Mouse (Mus musculus) myocyte (in vitro differentiated cells): ENCODE results near the gene Pygo2. TPM values are rescaled to one million over a fixed set of nuclear protein-coding genes. Genes with fewer than 3 reads are reported as not detected.

Experiments used
- H3K27me3 ChIP-seq: one replicate; pipeline ENCODE4 v1.6.1; 2011; ENCODE audit not compliant: control insufficient read depth, insufficient read depth, insufficient read length
- H3K36me3 ChIP-seq: one replicate; pipeline ENCODE4 v1.6.1; 2011; ENCODE audit not compliant: control insufficient read depth, insufficient read depth
- H3K4me2 ChIP-seq: one replicate; pipeline ENCODE4 v1.6.1; 2011; ENCODE audit warnings: low read depth, control low read depth
- H3K4me3 ChIP-seq: one replicate; pipeline ENCODE4 v1.5.1; 2011; ENCODE audit warnings: mild to moderate bottlenecking, control low read depth, moderate library complexity
- H3K79me2 ChIP-seq: one replicate; pipeline ENCODE4 v1.6.1; 2011; ENCODE audit not compliant: control insufficient read depth, insufficient read depth
- H3ac ChIP-seq: one replicate; pipeline ENCODE4 v1.6.1; 2011; ENCODE audit not compliant: control insufficient read depth, insufficient read length
- CEBPB ChIP-seq: IDR thresholded peaks from 2 replicates; pipeline ENCODE4 v1.6.1; 2011; ENCODE audit warnings: mild to moderate bottlenecking, moderate library complexity; ENCODE audit not compliant: poor library complexity, insufficient read depth, severe bottlenecking
- E2F4 ChIP-seq: IDR thresholded peaks from one replicate; pipeline ENCODE4 v1.6.1; 2011; ENCODE audit warnings: mild to moderate bottlenecking, control low read depth, moderate library complexity; ENCODE audit not compliant: insufficient read depth
- MAX ChIP-seq: IDR thresholded peaks from one replicate; pipeline ENCODE4 v1.6.1; 2011; ENCODE audit warnings: low read depth, mild to moderate bottlenecking, control low read depth
- MYOD1 ChIP-seq, 3 experiments: IDR thresholded peaks; one replicate each; pipeline ENCODE4 v1.6.1; 2011; ENCODE audit warnings: control low read depth in 2 of 3, low read depth in 2 of 3, mild to moderate bottlenecking in 2 of 3, moderate library complexity in 1 of 3; ENCODE audit not compliant: insufficient read length in 2 of 3, control insufficient read depth in 1 of 3
- MYOG ChIP-seq, 3 experiments: IDR thresholded peaks; one replicate each; pipeline ENCODE4 v1.6.1; 2011; ENCODE audit warnings: control low read depth in 2 of 3, low read depth in 2 of 3, mild to moderate bottlenecking in 2 of 3; ENCODE audit not compliant: insufficient read length in 2 of 3, control insufficient read depth in 1 of 3, insufficient read depth in 1 of 3
- POLR2A ChIP-seq: IDR thresholded peaks from one replicate; pipeline ENCODE4 v1.6.1; 2011; ENCODE audit warnings: low read depth, mild to moderate bottlenecking, control low read depth, moderate library complexity; ENCODE audit not compliant: insufficient read length
- POLR2AphosphoS2 ChIP-seq: IDR thresholded peaks from one replicate; pipeline ENCODE4 v1.6.1; 2011; ENCODE audit warnings: low read depth, control low read depth; ENCODE audit not compliant: insufficient read length
- REST ChIP-seq: IDR thresholded peaks from one replicate; pipeline ENCODE4 v1.6.1; 2011; ENCODE audit warnings: mild to moderate bottlenecking, control low read depth, moderate library complexity; ENCODE audit not compliant: insufficient read depth, insufficient read length
- SRF ChIP-seq: IDR thresholded peaks from one replicate; pipeline ENCODE4 v1.6.1; 2011; ENCODE audit warnings: low read depth; ENCODE audit not compliant: control insufficient read depth, insufficient read length
- TCF12 ChIP-seq: IDR thresholded peaks from one replicate; pipeline ENCODE4 v1.6.1; 2011; ENCODE audit warnings: mild to moderate bottlenecking, control low read depth; ENCODE audit not compliant: poor library complexity, insufficient read depth, severe bottlenecking
- TCF3 ChIP-seq: IDR thresholded peaks from one replicate; pipeline ENCODE4 v1.6.1; 2011; ENCODE audit warnings: low read depth, control low read depth; ENCODE audit not compliant: insufficient read length
- USF1 ChIP-seq: IDR thresholded peaks from one replicate; pipeline ENCODE4 v1.6.1; 2011; ENCODE audit warnings: low read depth, mild to moderate bottlenecking, control low read depth, moderate library complexity
- polyA plus RNA-seq: library from polyadenylated mRNA; unstranded; fragments of >200 nt; fragmentation: generic; extraction: Trizol; gene quantifications from one replicate; pipeline ENCODE4 v1.2.1, GENCODE M21; 2012; ENCODE audit warnings: missing spikeins

Pygo2 gene
- polyA plus RNA-seq, result 58.5 TPM

GRCm38 (mm10) chr3:89430171-89431159 is at the start of gene Pygo2:
Pygo2 (plus strand) TSS chr3:89430214.
- Histone ChIP-seq H3K4me3 (peak within 1 kb of the TSS; percentile 76), H3K4me2 (peak within 1 kb of the TSS; percentile 95), H3K36me3 (peaks cover 15% of the 10 kb centered on the region), H3K27me3 (no peaks in the 10 kb centered on the region), H3K79me2 (peaks cover 31% of the 10 kb centered on the region), H3ac (peak within 1 kb of the TSS; percentile 24)
- TF ChIP-seq MYOG (IDR thresholded peaks at IDR 0.05; ENCODE audit: control insufficient read depth in 1 of 3, insufficient read depth in 1 of 3, insufficient read length in 2 of 3, low read depth in 2 of 3), result peak in 1 of 3 experiments; percentile 16
- TF ChIP-seq USF1, result no peak
- peak; percentile 83 for TF ChIP-seq POLR2A
- peak in 1 of 3 experiments; percentile 1 for TF ChIP-seq MYOD1 (IDR thresholded peaks at IDR 0.05; ENCODE audit: control insufficient read depth in 1 of 3, insufficient read length in 2 of 3, low read depth in 2 of 3)
- TF ChIP-seq SRF, result peak; percentile 63
- TF ChIP-seq REST, result peak; percentile 13
- TF ChIP-seq POLR2AphosphoS2, result peak; percentile 99
- TF ChIP-seq CEBPB, result no peak

- Histone ChIP-seq H3K4me2 (no peak overlapping the region), H3ac (no peak overlapping the region), H3K27me3 (no peaks in the 10 kb centered on the region), H3K36me3 (peaks cover 14% of the 10 kb centered on the region), H3K79me2 (peaks cover 25% of the 10 kb centered on the region), H3K4me3 (no peak overlapping the region)
- no peak for TF ChIP-seq REST
- TF ChIP-seq POLR2A, result no peak
- TF ChIP-seq USF1, result no peak
- no peak for TF ChIP-seq POLR2AphosphoS2
- TF ChIP-seq TCF3, result no peak
Observed at GRCm38 (mm10) chr3:89380291-89380690, 49.7 kb upstream of the Pygo2 start.

DNA sequence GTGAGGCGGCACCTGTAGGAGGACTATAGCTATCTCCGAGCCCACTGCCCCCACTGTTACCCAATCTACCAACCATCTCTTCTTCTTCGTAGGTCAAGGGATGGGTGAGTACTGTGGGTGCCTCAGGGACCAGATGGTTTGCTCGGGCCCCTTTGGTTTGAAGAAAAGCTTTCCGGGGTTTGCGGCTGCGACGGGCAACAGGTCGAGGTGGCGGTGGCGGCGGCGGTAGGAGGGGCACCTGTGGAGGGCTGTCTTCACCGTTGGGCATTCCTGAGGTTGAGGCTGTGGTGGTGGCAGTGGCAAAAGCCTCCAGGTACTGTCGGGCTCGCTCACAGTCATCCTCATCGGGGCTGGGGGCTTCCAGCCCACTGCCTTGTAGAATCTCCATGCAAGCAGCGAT is 49.3 kb upstream of the Pygo2 start:
- Histone ChIP-seq H3K4me2 (no peak overlapping the region), H3ac (no peak overlapping the region), H3K36me3 (peaks cover 15% of the 10 kb centered on the region), H3K27me3 (no peaks in the 10 kb centered on the region), H3K79me2 (peaks cover 27% of the 10 kb centered on the region), H3K4me3 (no peak overlapping the region)
- TF ChIP-seq SRF (no peak), POLR2AphosphoS2 (no peak), REST (no peak), MYOD1 (IDR thresholded peaks at IDR 0.05; ENCODE audit: control insufficient read depth in 1 of 3, insufficient read length in 2 of 3, low read depth in 2 of 3) (no peak)

- H3K79me2 ChIP-seq, result peaks cover 27% of the 10 kb centered on the region
- peaks cover 19% of the 10 kb centered on the region for H3K36me3 ChIP-seq
- no peak overlapping the region for H3ac ChIP-seq
- no peaks in the 10 kb centered on the region for H3K27me3 ChIP-seq
- no peak overlapping the region for H3K4me3 ChIP-seq
- no peak overlapping the region for H3K4me2 ChIP-seq
- TF ChIP-seq SRF (no peak), POLR2A (no peak), MAX (no peak), MYOD1 (IDR thresholded peaks at IDR 0.05; ENCODE audit: control insufficient read depth in 1 of 3, insufficient read length in 2 of 3, low read depth in 2 of 3) (peak in 2 of 3 experiments; percentile 16 to 18), USF1 (no peak), MYOG (IDR thresholded peaks at IDR 0.05; ENCODE audit: control insufficient read depth in 1 of 3, insufficient read depth in 1 of 3, insufficient read length in 2 of 3, low read depth in 2 of 3) (no peak)
Observed at GRCm38 (mm10) chr3:89381233-89381632, 48.8 kb upstream of the Pygo2 start.

DNA sequence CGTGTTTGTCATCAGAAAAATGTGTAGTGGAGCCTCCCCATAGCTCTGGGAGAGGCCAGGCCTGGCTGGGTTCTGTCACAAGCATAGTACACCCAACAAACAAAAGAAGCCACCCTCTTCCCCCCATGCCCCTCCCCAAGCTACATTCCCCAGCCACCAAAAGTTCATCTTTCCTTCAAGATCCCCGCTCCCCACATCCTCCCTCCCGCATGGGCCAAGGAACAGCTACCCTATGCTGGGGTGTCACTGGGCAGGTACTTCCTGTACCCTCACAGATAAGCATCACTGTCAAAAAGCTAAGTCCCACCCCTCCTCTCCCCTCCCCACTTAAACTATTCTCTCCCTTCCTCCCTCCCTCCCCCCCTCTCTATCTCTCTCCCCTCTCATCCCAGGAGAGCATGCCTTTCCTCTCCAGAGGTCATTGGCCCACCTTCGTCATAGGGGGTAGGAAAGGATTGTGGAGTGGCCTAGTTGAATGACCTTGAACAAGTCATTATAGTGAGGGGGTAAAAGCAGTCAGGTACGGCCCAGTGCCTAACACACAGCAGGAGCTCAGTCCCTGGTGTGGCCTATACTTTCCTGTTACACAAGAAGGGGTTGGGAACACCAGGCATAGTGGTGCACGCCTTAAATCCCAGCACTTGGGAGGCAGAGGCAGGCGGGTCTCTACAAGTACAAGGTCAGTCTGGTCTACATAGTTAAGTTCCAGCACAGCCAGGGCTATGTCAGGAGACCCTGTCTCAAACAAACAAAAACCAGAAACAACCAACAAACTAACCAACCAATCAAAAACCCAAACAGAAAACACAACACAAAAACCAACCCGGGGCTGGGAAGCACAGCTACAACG is 47.8 kb upstream of the Pygo2 start:
- TF ChIP-seq TCF3 (no peak), MAX (no peak), CEBPB (no peak), POLR2AphosphoS2 (no peak), MYOG (IDR thresholded peaks at IDR 0.05; ENCODE audit: control insufficient read depth in 1 of 3, insufficient read depth in 1 of 3, insufficient read length in 2 of 3, low read depth in 2 of 3) (no peak), SRF (no peak), POLR2A (no peak), TCF12 (no peak), E2F4 (no peak), REST (no peak), USF1 (no peak), MYOD1 (IDR thresholded peaks at IDR 0.05; ENCODE audit: control insufficient read depth in 1 of 3, insufficient read length in 2 of 3, low read depth in 2 of 3) (no peak)
- Histone ChIP-seq H3K27me3 (no peaks in the 10 kb centered on the region), H3K79me2 (peaks cover 27% of the 10 kb centered on the region), H3K4me3 (no peak overlapping the region), H3K4me2 (no peak overlapping the region), H3K36me3 (peaks cover 19% of the 10 kb centered on the region), H3ac (no peak overlapping the region)
